Mouse (Mus musculus) MEL (cell line): ENCODE results near the gene Opcml.

ENCODE experiments used
- CTCF ChIP-seq, 3 experiments: IDR thresholded peaks in 2 of 3; conservative IDR thresholded peaks in 1 of 3; 2 replicates each; pipeline ENCODE4 v1.5.1; 2011 to 2012; ENCODE audit warnings: low read length in 3 of 3, low read depth in 2 of 3, mild to moderate bottlenecking in 2 of 3, improper control_type of control experiment in 1 of 3, inconsistent platforms in 1 of 3, mixed read lengths in 1 of 3, moderate library complexity in 1 of 3; ENCODE audit not compliant: control insufficient read depth in 1 of 3, insufficient read depth in 1 of 3, poor library complexity in 1 of 3, severe bottlenecking in 1 of 3
- TAL1 ChIP-seq: IDR thresholded peaks from 2 replicates; pipeline ENCODE4 v1.6.1; 2012; ENCODE audit warnings: mild to moderate bottlenecking, inconsistent platforms, low read length, moderate library complexity, mixed read lengths
- UBTF ChIP-seq: IDR thresholded peaks from 2 replicates; pipeline ENCODE4 v1.6.1; 2012; ENCODE audit warnings: low read depth, mild to moderate bottlenecking, inconsistent platforms, low read length, improper control_type of control experiment, moderate library complexity, borderline replicate concordance; ENCODE audit not compliant: insufficient read depth
- ZMIZ1 ChIP-seq: IDR thresholded peaks from 2 replicates; pipeline ENCODE4 v1.6.1; 2012; ENCODE audit warnings: low read depth, mild to moderate bottlenecking, inconsistent platforms, low read length, improper control_type of control experiment, moderate library complexity

GRCm38 (mm10) chr9:28683951-28684470, 893.4 kb downstream of the Opcml start:
- TF ChIP-seq CTCF (IDR thresholded peaks at IDR 0.05 in 2 of 3, conservative IDR thresholded peaks at IDR 0.05 in 1 of 3; ENCODE audit: control insufficient read depth in 1 of 3, insufficient read depth in 1 of 3, low read depth in 2 of 3, low read length in 3 of 3, poor library complexity in 1 of 3, severe bottlenecking in 1 of 3) (no peak), ZMIZ1 (no peak), TAL1 (no peak), UBTF (no peak)
